In the genomic region with DNA sequence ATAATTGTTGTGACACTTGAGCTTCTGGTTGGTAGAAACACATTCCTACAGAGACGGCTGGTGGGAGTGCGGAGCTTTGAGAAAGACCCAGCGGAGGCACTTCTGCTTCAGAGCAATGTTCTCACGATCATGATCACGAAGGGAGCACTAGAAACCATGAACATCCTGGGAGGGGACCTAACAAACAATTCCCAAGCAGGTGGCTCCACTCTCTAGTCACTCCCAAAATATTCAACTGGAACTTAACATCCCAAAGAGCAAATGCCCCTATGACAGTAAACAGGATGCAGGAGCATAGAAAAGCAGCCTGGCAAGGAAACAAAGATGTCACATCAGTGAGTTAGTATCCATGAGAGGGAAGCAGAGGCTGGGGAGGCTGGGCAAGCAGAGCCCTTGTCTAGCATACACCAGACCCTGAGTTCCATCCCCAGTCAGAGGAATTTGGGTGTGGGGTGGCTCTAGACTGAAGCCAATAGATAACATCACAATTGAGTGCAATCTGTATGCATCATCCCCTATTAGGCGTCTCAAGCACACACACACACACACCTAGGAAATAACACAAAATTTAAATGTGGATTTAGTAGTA, we compare ENCODE assay signal across 12 mouse cellular contexts. TPM values are rescaled to one million over a fixed set of nuclear protein-coding genes. Genes with fewer than 3 reads are reported as not detected.
DNase-seq lines count a peak whose midpoint lies in the region; ATAC-seq lines count a peak whose summit lies in the region.
"Had no signal": no experiment of that assay in that cellular context is flagged by ENCODE, and none has a peak within 500 bp of the region (broad histone marks: within the 10 kb centered on the region; RNA-seq: fewer than 3 reads in every experiment).

No protein-coding gene starts in this region.

- H3K4me1 ChIP-seq in hindbrain, embryonic 11.5 days (replicated peaks; ENCODE audit: control insufficient read depth, insufficient read depth, low read length) = no peaks in the 10 kb centered on the region
- H3K4me1 ChIP-seq in hindbrain, embryonic 10.5 days (replicated peaks) = no peaks in the 10 kb centered on the region

- DNase-seq in hindbrain, embryonic 11.5 days (ENCODE audit: low spot score) = peak; percentile 2
- DNase-seq in hindbrain, embryonic 10.5 days (ENCODE audit: low spot score) = no peak
- DNase-seq in ZHBTc4 (ENCODE audit: low read depth, low spot score) = peak; percentile 6
- DNase-seq in fibroblast of lung, adult 2 months (ENCODE audit: low read depth) = peak; percentile 8
- DNase-seq in lung, adult 18-20 months = peak; percentile 7 to 43
- no peak for DNase-seq in T-cell, adult 2 months (ENCODE audit: low spot score)
- no peak for DNase-seq in thymus, postnatal 25 days
- DNase-seq: liver; spleen, adult 18-20 months; thymus, adult 2 months had no signal

- WGBS in hindbrain, embryonic 11.5 days = 78% methylated on average over 6 of the region's 6 CpGs
- WGBS in hindbrain, embryonic 10.5 days = 80% methylated on average over 6 of the region's 6 CpGs

- no peak for ATAC-seq in hindbrain, embryonic 11.5 days (ENCODE audit: low FRiP score)
- no peak for ATAC-seq in megakaryocyte-erythroid progenitor cell, adult 5-6 weeks (replicated peaks; ENCODE audit: low FRiP score, low TSS enrichment, poor library complexity, severe bottlenecking)

- H3K9me3 ChIP-seq in hindbrain, embryonic 11.5 days (ENCODE audit: control insufficient read depth, low read length) = no peaks in the 10 kb centered on the region
- H3K9me3 ChIP-seq in hindbrain, embryonic 10.5 days = no peaks in the 10 kb centered on the region

- no peak overlapping the region for H3K4me3 ChIP-seq in hindbrain, embryonic 11.5 days (ENCODE audit: low read depth, low read length)
- H3K4me3 ChIP-seq in hindbrain, embryonic 10.5 days = no peak overlapping the region

- no peak overlapping the region for H3K27ac ChIP-seq in hindbrain, embryonic 11.5 days (ENCODE audit: low read depth, low read length)
- no peak overlapping the region for H3K27ac ChIP-seq in hindbrain, embryonic 10.5 days

- no peaks in the 10 kb centered on the region for H3K36me3 ChIP-seq in hindbrain, embryonic 11.5 days (ENCODE audit: control insufficient read depth, insufficient read depth, low read length)
- H3K36me3 ChIP-seq in hindbrain, embryonic 10.5 days = no peaks in the 10 kb centered on the region

- no peak overlapping the region for H3K9ac ChIP-seq in hindbrain, embryonic 11.5 days (ENCODE audit: low read depth, low read length)

- H3K4me2 ChIP-seq in hindbrain, embryonic 11.5 days (replicated peaks; ENCODE audit: low read depth, low read length) = no peak overlapping the region

- H3K27me3 ChIP-seq in hindbrain, embryonic 11.5 days (ENCODE audit: control insufficient read depth, insufficient read depth, low read length) = no peaks in the 10 kb centered on the region
- no peaks in the 10 kb centered on the region for H3K27me3 ChIP-seq in hindbrain, embryonic 10.5 days (ENCODE audit: insufficient read depth, poor library complexity, severe bottlenecking)
- H3K27me3 ChIP-seq: CH12.LX had no signal

RNA-seq across cellular contexts. Expression of a gene that starts 54.5 kb away (rescaled TPM):
- polyA plus RNA-seq in hindbrain, embryonic 11.5 days (2014; fragmentation: Nextera tagmentation; extraction: Ambion mirVana) = 23.7 and 39.2 TPM in 2 replicates
- polyA plus RNA-seq in hindbrain, embryonic 10.5 days (2016; fragmentation: Nextera tagmentation; extraction: Ambion mirVana) = 6.7 and 7.9 TPM in 2 replicates
- 27.9 and 35.0 TPM in 2 replicates for total RNA-seq in megakaryocyte-erythroid progenitor cell, adult 5-6 weeks (2014; fragmentation: Nextera tagmentation)
- 57.6 and 66.1 TPM in 2 replicates for total RNA-seq in megakaryocyte-erythroid progenitor cell, adult 5-6 weeks (2017)
- total RNA-seq: CH12.LX had no signal

Comparison
In these comparisons a context has a peak if more than half of its experiments do, and no peak if none do; other contexts are left out.
1. DNase-seq: peak in hindbrain, embryonic 11.5 days (single experiment), ZHBTc4 (single experiment), fibroblast of lung, adult 2 months (single experiment) and lung, adult 18-20 months (2 of 2); none in hindbrain, embryonic 10.5 days (single experiment), T-cell, adult 2 months (single experiment) and thymus, postnatal 25 days (single experiment).